In genomic region chr9:41950109-41950990, GRCm38 (mm10) we compare ENCODE assay signal across 7 mouse cellular contexts.
A peak's percentile ranks its signal among the peaks of the same experiment; 100 is the strongest.
DNase-seq lines count a peak whose midpoint lies in the region; ATAC-seq and TF ChIP-seq lines count a peak whose summit lies in the region.

No protein-coding gene starts in this region.

- peaks cover 14% of the 10 kb centered on the region for H3K4me1 ChIP-seq in embryonic fibroblast, embryonic 13.5 days (ENCODE audit: control insufficient read depth, insufficient read depth, low read length)
- peaks cover 28% of the 10 kb centered on the region for H3K4me1 ChIP-seq in heart, embryonic 12.5 days (replicated peaks)
- H3K4me1 ChIP-seq in kidney, embryonic 15.5 days = peaks cover 37% of the 10 kb centered on the region
- peaks cover 21% of the 10 kb centered on the region for H3K4me1 ChIP-seq in midbrain, postnatal 0 days (ENCODE audit: insufficient read depth, low read length)

- H3K9me3 ChIP-seq in heart, embryonic 12.5 days (replicated peaks) = no peaks in the 10 kb centered on the region
- no peaks in the 10 kb centered on the region for H3K9me3 ChIP-seq in kidney, embryonic 15.5 days (replicated peaks)
- H3K9me3 ChIP-seq in midbrain, postnatal 0 days (ENCODE audit: low read length) = no peaks in the 10 kb centered on the region

- H3K27ac ChIP-seq in embryonic fibroblast, embryonic 13.5 days (ENCODE audit: insufficient read depth, low read length) = peak overlapping the region; percentile 99
- H3K27ac ChIP-seq in heart, embryonic 12.5 days (ENCODE audit: poor library complexity, severe bottlenecking) = peak overlapping the region; percentile 93
- H3K27ac ChIP-seq in kidney, embryonic 15.5 days = peak overlapping the region; percentile 97
- H3K27ac ChIP-seq in midbrain, postnatal 0 days (ENCODE audit: low read depth, low read length) = peak overlapping the region; percentile 90

- H3K4me2 ChIP-seq in heart, embryonic 12.5 days = peak overlapping the region; percentile 69
- H3K4me2 ChIP-seq in kidney, embryonic 15.5 days = peak overlapping the region; percentile 85
- H3K4me2 ChIP-seq in midbrain, postnatal 0 days (ENCODE audit: low read depth, low read length, poor library complexity, severe bottlenecking) = peak overlapping the region; percentile 62

- peak; percentile 80 for TF ChIP-seq CTCF in embryonic fibroblast, embryonic 13.5 days (IDR thresholded peaks at IDR 0.05; ENCODE audit: borderline replicate concordance, insufficient read depth, low read length)
- TF ChIP-seq CTCF in midbrain, postnatal 0 days (IDR thresholded peaks at IDR 0.05) = peak; percentile 88

- TF ChIP-seq POLR2A in embryonic fibroblast, embryonic 13.5 days (IDR thresholded peaks at IDR 0.05; ENCODE audit: low read depth, low read length) = 0 out of 2 replicates have a peak, but pooled peaks have one; percentile 22

- peak; percentile 76 for DNase-seq in adrenal gland, postnatal 4 days (ENCODE audit: low spot score in 2 of 2)
- DNase-seq in liver = peak; percentile 70
- peak; percentile 93 for DNase-seq in midbrain, postnatal 0 days (ENCODE audit: low spot score)
- peak; percentile 57 to 78 for DNase-seq in spleen, postnatal 10 days (ENCODE audit: low spot score in 2 of 2)

- WGBS in heart, embryonic 12.5 days = 8% methylated on average over 34 of the region's 34 CpGs
- WGBS in kidney, embryonic 15.5 days = 3% methylated on average over 34 of the region's 34 CpGs
- WGBS in midbrain, postnatal 0 days = 1% methylated on average over 34 of the region's 34 CpGs

- H3K4me3 ChIP-seq in embryonic fibroblast, embryonic 13.5 days (ENCODE audit: insufficient read depth, low read length) = no peak overlapping the region
- peak overlapping the region; percentile 56 for H3K4me3 ChIP-seq in heart, embryonic 12.5 days
- H3K4me3 ChIP-seq in kidney, embryonic 15.5 days (replicated peaks) = peak overlapping the region; percentile 56
- peak overlapping the region; percentile 35 for H3K4me3 ChIP-seq in midbrain, postnatal 0 days (ENCODE audit: low read depth, low read length)

- H3K36me3 ChIP-seq in heart, embryonic 12.5 days = no peaks in the 10 kb centered on the region
- H3K36me3 ChIP-seq in kidney, embryonic 15.5 days = no peaks in the 10 kb centered on the region
- no peaks in the 10 kb centered on the region for H3K36me3 ChIP-seq in midbrain, postnatal 0 days (ENCODE audit: insufficient read depth, low read length)

- peak; percentile 85 for ATAC-seq in heart, embryonic 12.5 days (ENCODE audit: insufficient number of reproducible peaks, low FRiP score)
- ATAC-seq in kidney, embryonic 15.5 days (replicated peaks; ENCODE audit: low FRiP score) = peak; percentile 88
- peak; percentile 79 for ATAC-seq in midbrain, postnatal 0 days (ENCODE audit: low FRiP score)

- peak overlapping the region; percentile 75 for H3K9ac ChIP-seq in heart, embryonic 12.5 days
- peak overlapping the region; percentile 59 for H3K9ac ChIP-seq in kidney, embryonic 15.5 days
- H3K9ac ChIP-seq in midbrain, postnatal 0 days (replicated peaks; ENCODE audit: low read length, poor library complexity, severe bottlenecking) = peak overlapping the region; percentile 46

- no peaks in the 10 kb centered on the region for H3K27me3 ChIP-seq in heart, embryonic 12.5 days (replicated peaks)
- no peaks in the 10 kb centered on the region for H3K27me3 ChIP-seq in kidney, embryonic 15.5 days
- H3K27me3 ChIP-seq in midbrain, postnatal 0 days (ENCODE audit: insufficient read depth, low read length) = no peaks in the 10 kb centered on the region
